Comparison of ENCODE assay signal across 8 mouse cellular contexts in genomic region chr9:95750037-95750511, GRCm38 (mm10). TPM values are rescaled to one million over a fixed set of nuclear protein-coding genes. Genes with fewer than 3 reads are reported as not detected.
DNase-seq lines count a peak whose midpoint lies in the region; ATAC-seq and TF ChIP-seq lines count a peak whose summit lies in the region.

TSS of gene Trpc1 (minus strand) at chr9:95750375.

- no peaks in the 10 kb centered on the region for H3K9me3 ChIP-seq in hindbrain, embryonic 11.5 days (ENCODE audit: control insufficient read depth, low read length)

- no peak for TF ChIP-seq CTCF in Patski (IDR thresholded peaks at IDR 0.05)

- no peaks in the 10 kb centered on the region for H3K36me3 ChIP-seq in hindbrain, embryonic 11.5 days (ENCODE audit: control insufficient read depth, insufficient read depth, low read length)

- 0 out of 2 replicates have a peak within 1 kb of the TSS, but pooled peaks have one; percentile 30 for H3K27ac ChIP-seq in hindbrain, embryonic 11.5 days (ENCODE audit: low read depth, low read length)

- peak; percentile 17 for DNase-seq in Patski (ENCODE audit: low read depth, low spot score)
- DNase-seq in cerebellum, adult 9-11 months: peak; percentile 83
- peak; percentile 60 to 83 for DNase-seq in frontal cortex, adult 2 months (ENCODE audit: extremely low spot score in 1 of 2, low spot score in 1 of 2)
- DNase-seq in hindbrain, embryonic 11.5 days (ENCODE audit: low spot score): peak; percentile 93
- peak; percentile 71 to 78 for DNase-seq in layer of hippocampus, postnatal 25 days (ENCODE audit: extremely low spot score in 1 of 2, low spot score in 1 of 2)
- DNase-seq in lung, postnatal 14 days: peak; percentile 77
- peak; percentile 92 for DNase-seq in retina, embryonic 14.5 days (ENCODE audit: low spot score)
- DNase-seq in thymus, postnatal 4 days: peak; percentile 83

- no peaks in the 10 kb centered on the region for H3K4me1 ChIP-seq in hindbrain, embryonic 11.5 days (replicated peaks; ENCODE audit: control insufficient read depth, insufficient read depth, low read length)

- CTCF ChIA-PET in Patski (lab: Charles Lee): interaction anchor here (0.9 kb wide), 1 partner anchor 27 kb away, joined by 3 read pairs; no protein-coding TSS in a partner anchor

- WGBS in hindbrain, embryonic 11.5 days: under 1% methylated on average over 49 of the region's 56 CpGs

- H3K9ac ChIP-seq in hindbrain, embryonic 11.5 days (ENCODE audit: low read depth, low read length): peak within 1 kb of the TSS; percentile 81

- POLR2A ChIA-PET in Patski (lab: Charles Lee): interaction anchor here (1.3 to 1.4 kb wide), 2 partner anchors 9 to 11 kb away, joined by 3 read pairs; no protein-coding TSS in a partner anchor

- in situ Hi-C loops in Patski (cut with MboI; ENCODE audit: low pct_unique_long_range_greater_than_20kb): loop anchor here (10.0 kb wide), 1 partner anchor 95 kb away; the partner anchor contains the start of gene Pls1

- H3K4me2 ChIP-seq in hindbrain, embryonic 11.5 days (replicated peaks; ENCODE audit: low read depth, low read length): peak within 1 kb of the TSS; percentile 89

- peak; percentile 91 for ATAC-seq in Patski
- ATAC-seq in hindbrain, embryonic 11.5 days (ENCODE audit: low FRiP score): peak; percentile 98

- H3K27me3 ChIP-seq in Patski: peaks cover 40% of the 10 kb centered on the region
- H3K27me3 ChIP-seq in hindbrain, embryonic 11.5 days (ENCODE audit: control insufficient read depth, insufficient read depth, low read length): 0 out of 2 replicates have a peak, but pooled peaks cover 2% of the 10 kb centered on the region

- peak within 1 kb of the TSS; percentile 77 for H3K4me3 ChIP-seq in hindbrain, embryonic 11.5 days (ENCODE audit: low read depth, low read length)

RNA-seq across cellular contexts. Expression of gene Trpc1, which starts in this region (rescaled TPM):
- polyA plus RNA-seq in Patski (2021): 7.0 TPM
- polyA plus RNA-seq in frontal cortex, adult 2 months (2012; rRNA removed): 19.4 and 22.4 TPM in 2 replicates
- 3.3 and 4.1 TPM in 2 replicates for polyA plus RNA-seq in hindbrain, embryonic 11.5 days (2014; fragmentation: Nextera tagmentation; extraction: Ambion mirVana)
- 10 to 100 TPM; 41.0 to 48.0 TPM for total RNA-seq in layer of hippocampus, postnatal 25 days (2021)

Comparison
In these comparisons a context has a peak if more than half of its experiments do, and no peak if none do; other contexts are left out.
1. Peak in every context shown above with its lines: DNase-seq, ATAC-seq, H3K4me3 ChIP-seq and H3K27ac ChIP-seq.
2. DNase-seq: peak in every context shown above with its lines; median percentile 93 in hindbrain, embryonic 11.5 days; 92 in retina, embryonic 14.5 days; 83 in cerebellum, adult 9-11 months; 83 in thymus, postnatal 4 days; 77 in lung, postnatal 14 days; 74 in layer of hippocampus, postnatal 25 days; 72 in frontal cortex, adult 2 months; 17 in Patski.